Mouse (Mus musculus): Measurements from ENCODE around the gene Ipo5. TPM values are rescaled to one million over a fixed set of nuclear protein-coding genes. Genes with fewer than 3 reads are reported as not detected.

The Ipo5 gene
- polyA plus RNA-seq, 1 experiment, result 67.8 TPM

DNA sequence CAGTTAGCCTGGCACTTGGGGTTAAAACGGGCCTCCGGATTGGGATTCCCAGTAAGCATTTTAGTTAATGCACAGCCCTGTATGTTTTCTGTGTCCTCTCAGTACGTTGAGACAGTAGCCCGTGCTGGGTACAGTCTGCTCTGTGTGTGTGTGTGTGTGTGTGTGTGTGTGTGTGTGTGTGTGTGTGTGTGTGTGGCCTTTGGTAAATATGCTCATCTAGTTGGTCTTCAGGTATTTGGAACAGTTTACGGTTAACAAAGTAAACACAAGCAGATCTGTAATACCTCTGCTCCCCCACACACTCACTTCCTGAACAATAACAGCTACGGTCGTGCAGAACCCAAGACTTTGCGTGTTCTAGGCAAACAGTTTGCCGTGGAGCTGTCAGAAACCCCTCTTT is 31.8 kb downstream of the Ipo5 start:
- no peak overlapping the region for H3K4me3 ChIP-seq (ENCODE audit: insufficient read depth, low read length)
- TF ChIP-seq POLR2A (IDR thresholded peaks at IDR 0.05; ENCODE audit: extremely low read depth, insufficient read depth, low read length) (no peak), CTCF (IDR thresholded peaks at IDR 0.05; ENCODE audit: extremely low read depth, insufficient read depth, low read length) (no peak)
- no peak overlapping the region for H3K27ac ChIP-seq (ENCODE audit: insufficient read depth, low read length)
- no peaks in the 10 kb centered on the region for H3K4me1 ChIP-seq (ENCODE audit: control insufficient read depth, insufficient read depth, low read length)

- no peak overlapping the region for H3K4me3 ChIP-seq (ENCODE audit: insufficient read depth, low read length)
- no peaks in the 10 kb centered on the region for H3K4me1 ChIP-seq (ENCODE audit: control insufficient read depth, insufficient read depth, low read length)
- no peak overlapping the region for H3K27ac ChIP-seq (ENCODE audit: insufficient read depth, low read length)
- TF ChIP-seq CTCF (IDR thresholded peaks at IDR 0.05; ENCODE audit: extremely low read depth, insufficient read depth, low read length) (no peak), POLR2A (IDR thresholded peaks at IDR 0.05; ENCODE audit: extremely low read depth, insufficient read depth, low read length) (no peak)
Measured at GRCm38 (mm10) chr14:120945146-120945545, 34.1 kb downstream of the Ipo5 start.

DNA sequence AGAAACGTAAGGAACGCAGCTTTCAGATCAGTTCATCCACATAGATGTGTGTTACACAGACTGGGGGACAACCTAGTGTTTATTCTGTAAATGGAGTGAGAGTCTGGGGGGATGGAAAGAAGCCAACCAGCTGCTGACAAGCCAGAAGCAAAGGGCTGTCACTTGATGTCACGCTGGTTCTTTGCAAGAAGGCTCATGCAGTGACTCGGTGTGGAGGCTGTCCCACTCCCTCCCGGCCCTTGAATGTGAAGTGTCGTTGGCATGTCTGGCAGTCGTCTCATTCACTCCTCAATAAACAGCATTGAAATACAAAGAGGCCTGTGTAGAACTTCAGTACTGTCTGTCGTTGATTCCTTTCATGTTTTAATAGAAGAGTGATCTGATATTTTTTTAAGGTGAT is 36.1 kb downstream of the Ipo5 start:
- H3K4me1 ChIP-seq (ENCODE audit: control insufficient read depth, insufficient read depth, low read length), result no peaks in the 10 kb centered on the region
- TF ChIP-seq POLR2A (IDR thresholded peaks at IDR 0.05; ENCODE audit: extremely low read depth, insufficient read depth, low read length) (no peak), CTCF (IDR thresholded peaks at IDR 0.05; ENCODE audit: extremely low read depth, insufficient read depth, low read length) (no peak)
- H3K4me3 ChIP-seq (ENCODE audit: insufficient read depth, low read length), result no peak overlapping the region
- H3K27ac ChIP-seq (ENCODE audit: insufficient read depth, low read length), result no peak overlapping the region

- Histone ChIP-seq H3K4me1 (ENCODE audit: control insufficient read depth, insufficient read depth, low read length) (no peaks in the 10 kb centered on the region), H3K4me3 (ENCODE audit: insufficient read depth, low read length) (no peak overlapping the region), H3K27ac (ENCODE audit: insufficient read depth, low read length) (no peak overlapping the region)
- no peak for TF ChIP-seq POLR2A (IDR thresholded peaks at IDR 0.05; ENCODE audit: extremely low read depth, insufficient read depth, low read length)
- peak; percentile 9; the same call in 1 of the 2 replicates for TF ChIP-seq CTCF (IDR thresholded peaks at IDR 0.05; ENCODE audit: extremely low read depth, insufficient read depth, low read length)
Measured at GRCm38 (mm10) chr14:120949002-120949401, 38.0 kb downstream of the Ipo5 start.

GRCm38 (mm10) chr14:120950068-120950467 is 39.0 kb downstream of the Ipo5 start:
- TF ChIP-seq CTCF (IDR thresholded peaks at IDR 0.05; ENCODE audit: extremely low read depth, insufficient read depth, low read length) (no peak), POLR2A (IDR thresholded peaks at IDR 0.05; ENCODE audit: extremely low read depth, insufficient read depth, low read length) (no peak)
- Histone ChIP-seq H3K4me3 (ENCODE audit: insufficient read depth, low read length) (no peak overlapping the region), H3K27ac (ENCODE audit: insufficient read depth, low read length) (no peak overlapping the region), H3K4me1 (ENCODE audit: control insufficient read depth, insufficient read depth, low read length) (no peaks in the 10 kb centered on the region)

DNA sequence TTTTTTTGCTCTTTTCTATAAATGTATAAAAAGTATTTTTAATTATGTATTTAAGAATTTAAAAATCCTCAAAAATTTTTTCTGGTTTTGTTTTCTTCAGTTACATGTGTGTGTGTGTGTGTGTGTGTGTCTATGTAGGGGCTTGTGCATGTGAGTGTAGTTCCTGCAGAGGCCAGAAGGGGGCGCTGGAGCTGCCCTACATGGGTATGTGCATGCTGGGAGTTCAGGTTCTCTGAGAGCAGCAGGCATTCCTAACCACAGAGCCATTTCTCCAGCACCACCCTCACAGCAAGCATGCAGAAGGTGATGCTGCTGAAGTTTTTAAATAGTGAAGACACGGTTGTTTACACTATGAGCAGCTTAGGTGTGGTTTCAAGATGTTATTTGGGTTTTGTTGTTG is 41.4 kb downstream of the Ipo5 start:
- H3K27ac ChIP-seq (ENCODE audit: insufficient read depth, low read length), result no peak overlapping the region
- TF ChIP-seq POLR2A (IDR thresholded peaks at IDR 0.05; ENCODE audit: extremely low read depth, insufficient read depth, low read length), result no peak
- TF ChIP-seq CTCF (IDR thresholded peaks at IDR 0.05; ENCODE audit: extremely low read depth, insufficient read depth, low read length), result peak; percentile 14; the same call in 1 of the 2 replicates
- no peaks in the 10 kb centered on the region for H3K4me1 ChIP-seq (ENCODE audit: control insufficient read depth, insufficient read depth, low read length)
- H3K4me3 ChIP-seq (ENCODE audit: insufficient read depth, low read length), result no peak overlapping the region

- TF ChIP-seq POLR2A (IDR thresholded peaks at IDR 0.05; ENCODE audit: extremely low read depth, insufficient read depth, low read length), result no peak
- TF ChIP-seq CTCF (IDR thresholded peaks at IDR 0.05; ENCODE audit: extremely low read depth, insufficient read depth, low read length), result no peak
- Histone ChIP-seq H3K4me3 (ENCODE audit: insufficient read depth, low read length) (no peak overlapping the region), H3K27ac (ENCODE audit: insufficient read depth, low read length) (0 out of 2 replicates have a peak overlapping the region, but pooled peaks have one; percentile 6), H3K4me1 (ENCODE audit: control insufficient read depth, insufficient read depth, low read length) (0 out of 2 replicates have a peak, but pooled peaks cover 2% of the 10 kb centered on the region)
Measured at GRCm38 (mm10) chr14:120960551-120960950, 49.5 kb downstream of the Ipo5 start.

GRCm38 (mm10) chr14:120960991-120961390 is 50.0 kb downstream of the Ipo5 start:
- 0 out of 2 replicates have a peak, but pooled peaks cover 2% of the 10 kb centered on the region for H3K4me1 ChIP-seq (ENCODE audit: control insufficient read depth, insufficient read depth, low read length)
- TF ChIP-seq CTCF (IDR thresholded peaks at IDR 0.05; ENCODE audit: extremely low read depth, insufficient read depth, low read length), result no peak
- TF ChIP-seq POLR2A (IDR thresholded peaks at IDR 0.05; ENCODE audit: extremely low read depth, insufficient read depth, low read length), result no peak
- H3K4me3 ChIP-seq (ENCODE audit: insufficient read depth, low read length), result no peak overlapping the region
- H3K27ac ChIP-seq (ENCODE audit: insufficient read depth, low read length), result 0 out of 2 replicates have a peak overlapping the region, but pooled peaks have one; percentile 6

GRCm38 (mm10) chr14:120967072-120967471 is 56.0 kb downstream of the Ipo5 start:
- TF ChIP-seq CTCF (IDR thresholded peaks at IDR 0.05; ENCODE audit: extremely low read depth, insufficient read depth, low read length) (no peak), POLR2A (IDR thresholded peaks at IDR 0.05; ENCODE audit: extremely low read depth, insufficient read depth, low read length) (no peak)
- Histone ChIP-seq H3K27ac (ENCODE audit: insufficient read depth, low read length) (no peak overlapping the region), H3K4me1 (ENCODE audit: control insufficient read depth, insufficient read depth, low read length) (no peaks in the 10 kb centered on the region), H3K4me3 (ENCODE audit: insufficient read depth, low read length) (no peak overlapping the region)

DNA sequence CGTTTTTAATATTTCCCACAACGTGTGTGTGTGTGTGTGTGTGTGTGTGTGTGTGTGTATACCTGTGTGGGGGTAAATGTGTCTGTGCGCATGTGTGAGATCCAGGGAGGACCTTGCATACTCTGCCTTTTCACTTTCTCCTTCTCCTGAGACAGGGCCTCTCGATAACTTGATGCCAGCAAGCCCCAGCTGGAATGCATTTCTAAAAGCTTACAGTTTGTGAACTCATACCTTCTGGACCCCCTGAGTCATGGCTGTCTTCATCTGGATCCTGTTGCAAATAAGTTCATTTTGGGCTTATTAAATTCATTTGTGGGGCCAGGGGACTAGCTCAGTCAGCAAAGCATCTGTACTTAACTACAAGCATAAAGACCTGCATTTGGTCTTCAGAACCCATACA is 57.7 kb downstream of the Ipo5 start:
- no peaks in the 10 kb centered on the region for H3K4me1 ChIP-seq (ENCODE audit: control insufficient read depth, insufficient read depth, low read length)
- no peak overlapping the region for H3K27ac ChIP-seq (ENCODE audit: insufficient read depth, low read length)
- TF ChIP-seq CTCF (IDR thresholded peaks at IDR 0.05; ENCODE audit: extremely low read depth, insufficient read depth, low read length) (no peak), POLR2A (IDR thresholded peaks at IDR 0.05; ENCODE audit: extremely low read depth, insufficient read depth, low read length) (no peak)
- no peak overlapping the region for H3K4me3 ChIP-seq (ENCODE audit: insufficient read depth, low read length)
